Mouse (Mus musculus): ENCODE results near the gene Ephb2. TPM values are rescaled to one million over a fixed set of nuclear protein-coding genes. Genes with fewer than 3 reads are reported as not detected.

Gene Ephb2
- polyA plus RNA-seq, 1 experiment from 2014 or later: 19.6 TPM

GRCm38 (mm10) chr4:136847166-136847565 lies 11.4 kb upstream of the Ephb2 start:
- H3K9ac ChIP-seq (replicated peaks; ENCODE audit: low read depth, low read length): no peak overlapping the region
- WGBS: 58% methylated on average over 6 of the region's 6 CpGs
- no peak overlapping the region for H3K27ac ChIP-seq (ENCODE audit: low read depth, low read length)
- H3K27me3 ChIP-seq (ENCODE audit: control insufficient read depth, insufficient read depth, low read length): no peaks in the 10 kb centered on the region
- no peak for ATAC-seq (ENCODE audit: low read depth)
- no peaks in the 10 kb centered on the region for H3K36me3 ChIP-seq (ENCODE audit: control insufficient read depth, insufficient read depth, low read length)
- 0 out of 2 replicates have a peak, but pooled peaks cover 2% of the 10 kb centered on the region for H3K4me1 ChIP-seq (ENCODE audit: control insufficient read depth, insufficient read depth, low read length)
- H3K4me3 ChIP-seq (ENCODE audit: low read depth, low read length): no peak overlapping the region
- H3K9me3 ChIP-seq (ENCODE audit: control insufficient read depth, low read length): no peaks in the 10 kb centered on the region
- H3K4me2 ChIP-seq (ENCODE audit: low read depth, low read length): no peak overlapping the region

- Histone ChIP-seq H3K36me3 (ENCODE audit: control insufficient read depth, insufficient read depth, low read length) (no peaks in the 10 kb centered on the region), H3K4me3 (ENCODE audit: low read depth, low read length) (no peak overlapping the region), H3K9ac (replicated peaks; ENCODE audit: low read depth, low read length) (no peak overlapping the region), H3K4me2 (ENCODE audit: low read depth, low read length) (no peak overlapping the region), H3K27ac (ENCODE audit: low read depth, low read length) (no peak overlapping the region), H3K9me3 (ENCODE audit: control insufficient read depth, low read length) (no peaks in the 10 kb centered on the region), H3K27me3 (ENCODE audit: control insufficient read depth, insufficient read depth, low read length) (no peaks in the 10 kb centered on the region), H3K4me1 (ENCODE audit: control insufficient read depth, insufficient read depth, low read length) (0 out of 2 replicates have a peak, but pooled peaks cover 1% of the 10 kb centered on the region)
- no peak for ATAC-seq (ENCODE audit: low read depth)
- 85% methylated on average over 10 of the region's 10 CpGs for WGBS
Observed at GRCm38 (mm10) chr4:136842802-136843201, 7.0 kb upstream of the Ephb2 start.

DNA sequence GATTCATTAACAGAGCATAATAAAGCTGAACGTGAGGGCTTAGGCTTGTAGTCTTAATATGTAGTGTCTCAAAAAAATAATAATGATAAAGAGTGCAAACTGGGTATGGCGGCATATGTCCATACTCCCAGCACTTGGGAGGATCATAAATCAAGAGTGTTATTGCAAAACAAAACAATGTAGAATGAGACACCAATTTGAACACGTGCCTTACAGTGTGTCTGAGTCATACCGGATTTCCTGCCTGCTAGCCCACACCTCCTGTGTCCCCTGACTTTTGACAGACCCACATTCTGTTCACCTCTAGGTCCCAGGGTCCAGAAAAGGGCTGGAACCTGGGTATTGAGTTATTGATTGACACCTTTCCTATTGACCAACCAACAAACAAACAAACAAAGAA lies 6.2 kb upstream of the Ephb2 start:
- peaks cover 2% of the 10 kb centered on the region; the same call in 1 of the 2 replicates for H3K4me1 ChIP-seq (ENCODE audit: control insufficient read depth, insufficient read depth, low read length)
- H3K9ac ChIP-seq (replicated peaks; ENCODE audit: low read depth, low read length): no peak overlapping the region
- no peak overlapping the region for H3K4me3 ChIP-seq (ENCODE audit: low read depth, low read length)
- no peak overlapping the region for H3K27ac ChIP-seq (ENCODE audit: low read depth, low read length)
- no peaks in the 10 kb centered on the region for H3K9me3 ChIP-seq (ENCODE audit: control insufficient read depth, low read length)
- no peak overlapping the region for H3K4me2 ChIP-seq (ENCODE audit: low read depth, low read length)
- H3K27me3 ChIP-seq (ENCODE audit: control insufficient read depth, insufficient read depth, low read length): no peaks in the 10 kb centered on the region
- H3K36me3 ChIP-seq (ENCODE audit: control insufficient read depth, insufficient read depth, low read length): no peaks in the 10 kb centered on the region
- no peak for ATAC-seq (ENCODE audit: low read depth)
- WGBS: 84% methylated on average over 4 of the region's 4 CpGs

GRCm38 (mm10) chr4:136841056-136841455 lies 5.3 kb upstream of the Ephb2 start:
- Histone ChIP-seq H3K9ac (replicated peaks; ENCODE audit: low read depth, low read length) (no peak overlapping the region), H3K4me3 (ENCODE audit: low read depth, low read length) (no peak overlapping the region), H3K9me3 (ENCODE audit: control insufficient read depth, low read length) (no peaks in the 10 kb centered on the region), H3K4me1 (ENCODE audit: control insufficient read depth, insufficient read depth, low read length) (peaks cover 7% of the 10 kb centered on the region; the same call in 1 of the 2 replicates), H3K27ac (ENCODE audit: low read depth, low read length) (no peak overlapping the region), H3K36me3 (ENCODE audit: control insufficient read depth, insufficient read depth, low read length) (no peaks in the 10 kb centered on the region), H3K27me3 (ENCODE audit: control insufficient read depth, insufficient read depth, low read length) (no peaks in the 10 kb centered on the region), H3K4me2 (ENCODE audit: low read depth, low read length) (no peak overlapping the region)
- peak; percentile 50 for ATAC-seq (ENCODE audit: low read depth)
- 7% methylated on average over 5 of the region's 5 CpGs for WGBS

GRCm38 (mm10) chr4:136838462-136838861 lies 2.7 kb upstream of the Ephb2 start:
- no peak overlapping the region for H3K4me3 ChIP-seq (ENCODE audit: low read depth, low read length)
- no peak overlapping the region for H3K4me2 ChIP-seq (ENCODE audit: low read depth, low read length)
- WGBS: 38% methylated on average over 9 of the region's 9 CpGs
- no peak for ATAC-seq (ENCODE audit: low read depth)
- no peak overlapping the region for H3K9ac ChIP-seq (replicated peaks; ENCODE audit: low read depth, low read length)
- peaks cover 21% of the 10 kb centered on the region for H3K4me1 ChIP-seq (ENCODE audit: control insufficient read depth, insufficient read depth, low read length)
- H3K27me3 ChIP-seq (ENCODE audit: control insufficient read depth, insufficient read depth, low read length): no peaks in the 10 kb centered on the region; the same call in 1 of the 2 replicates
- H3K36me3 ChIP-seq (ENCODE audit: control insufficient read depth, insufficient read depth, low read length): no peaks in the 10 kb centered on the region
- no peaks in the 10 kb centered on the region for H3K9me3 ChIP-seq (ENCODE audit: control insufficient read depth, low read length)
- H3K27ac ChIP-seq (ENCODE audit: low read depth, low read length): no peak overlapping the region

- no peaks in the 10 kb centered on the region for H3K9me3 ChIP-seq (ENCODE audit: control insufficient read depth, low read length)
- ATAC-seq (ENCODE audit: low read depth): no peak
- no peak overlapping the region for H3K4me2 ChIP-seq (ENCODE audit: low read depth, low read length)
- no peaks in the 10 kb centered on the region for H3K36me3 ChIP-seq (ENCODE audit: control insufficient read depth, insufficient read depth, low read length)
- no peaks in the 10 kb centered on the region; the same call in 1 of the 2 replicates for H3K27me3 ChIP-seq (ENCODE audit: control insufficient read depth, insufficient read depth, low read length)
- no peak overlapping the region for H3K4me3 ChIP-seq (ENCODE audit: low read depth, low read length)
- WGBS: 70% methylated on average over 9 of the region's 9 CpGs
- H3K27ac ChIP-seq (ENCODE audit: low read depth, low read length): no peak overlapping the region
- peaks cover 25% of the 10 kb centered on the region for H3K4me1 ChIP-seq (ENCODE audit: control insufficient read depth, insufficient read depth, low read length)
- H3K9ac ChIP-seq (replicated peaks; ENCODE audit: low read depth, low read length): no peak overlapping the region
Observed at GRCm38 (mm10) chr4:136838026-136838425, 2.2 kb upstream of the Ephb2 start.

DNA sequence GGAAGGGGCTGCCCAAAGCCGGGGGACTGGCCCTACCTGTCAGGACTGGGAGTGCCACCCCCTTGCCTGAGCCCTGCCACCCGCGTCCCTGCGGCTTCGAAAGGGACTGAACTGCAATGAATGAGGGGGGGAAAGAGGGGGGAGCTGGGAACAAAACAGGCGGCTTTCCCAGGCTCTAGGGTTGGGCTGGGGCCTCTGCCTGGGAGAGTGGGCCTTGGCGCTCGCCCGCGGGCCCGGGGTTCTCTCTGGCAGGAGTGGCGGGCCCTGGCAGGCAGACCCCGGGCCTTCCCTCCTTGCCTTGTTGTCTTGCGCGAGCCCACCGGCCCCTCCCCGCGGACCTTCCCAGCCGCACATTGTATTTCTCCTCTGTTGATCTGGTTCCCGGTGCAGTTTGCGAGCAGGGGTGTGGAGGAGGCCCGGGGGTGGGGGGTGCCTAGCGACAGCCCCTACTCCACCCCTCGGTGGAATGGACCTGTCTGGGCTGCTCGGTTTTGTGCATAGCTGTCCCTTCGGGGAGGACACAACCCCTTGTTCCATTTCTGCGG lies 671 bp upstream of the Ephb2 start:
- WGBS: under 1% methylated on average over 16 of the region's 27 CpGs
- Histone ChIP-seq H3K9me3 (ENCODE audit: control insufficient read depth, low read length) (no peaks in the 10 kb centered on the region), H3K9ac (replicated peaks; ENCODE audit: low read depth, low read length) (peak overlapping the region; percentile 95), H3K4me2 (ENCODE audit: low read depth, low read length) (peak overlapping the region; percentile 95), H3K36me3 (ENCODE audit: control insufficient read depth, insufficient read depth, low read length) (no peaks in the 10 kb centered on the region), H3K4me3 (ENCODE audit: low read depth, low read length) (peak overlapping the region; percentile 91), H3K27ac (ENCODE audit: low read depth, low read length) (peak overlapping the region; percentile 99), H3K4me1 (ENCODE audit: control insufficient read depth, insufficient read depth, low read length) (peaks cover 35% of the 10 kb centered on the region), H3K27me3 (ENCODE audit: control insufficient read depth, insufficient read depth, low read length) (no peaks in the 10 kb centered on the region; the same call in 1 of the 2 replicates)
- peak; percentile 70 for ATAC-seq (ENCODE audit: low read depth)

- H3K36me3 ChIP-seq (ENCODE audit: control insufficient read depth, insufficient read depth, low read length): no peaks in the 10 kb centered on the region
- no peaks in the 10 kb centered on the region for H3K9me3 ChIP-seq (ENCODE audit: control insufficient read depth, low read length)
- peak overlapping the region; percentile 91 for H3K4me3 ChIP-seq (ENCODE audit: low read depth, low read length)
- H3K4me2 ChIP-seq (ENCODE audit: low read depth, low read length): peak overlapping the region; percentile 95
- H3K27ac ChIP-seq (ENCODE audit: low read depth, low read length): peak overlapping the region; percentile 99
- peak overlapping the region; percentile 95 for H3K9ac ChIP-seq (replicated peaks; ENCODE audit: low read depth, low read length)
- peak; percentile 22; the same call in 1 of the 2 replicates for ATAC-seq (ENCODE audit: low read depth)
- H3K4me1 ChIP-seq (ENCODE audit: control insufficient read depth, insufficient read depth, low read length): peaks cover 42% of the 10 kb centered on the region
- no peaks in the 10 kb centered on the region; the same call in 1 of the 2 replicates for H3K27me3 ChIP-seq (ENCODE audit: control insufficient read depth, insufficient read depth, low read length)
- under 1% methylated on average over 63 of the region's 76 CpGs for WGBS
Observed at GRCm38 (mm10) chr4:136834815-136835620, 770 bp downstream of the Ephb2 start.

- H3K4me2 ChIP-seq (ENCODE audit: low read depth, low read length): peak overlapping the region; percentile 95
- peak overlapping the region; percentile 95 for H3K9ac ChIP-seq (replicated peaks; ENCODE audit: low read depth, low read length)
- WGBS: 9% methylated on average over 12 of the region's 12 CpGs
- no peaks in the 10 kb centered on the region for H3K36me3 ChIP-seq (ENCODE audit: control insufficient read depth, insufficient read depth, low read length)
- no peaks in the 10 kb centered on the region; the same call in 1 of the 2 replicates for H3K27me3 ChIP-seq (ENCODE audit: control insufficient read depth, insufficient read depth, low read length)
- H3K4me3 ChIP-seq (ENCODE audit: low read depth, low read length): peak overlapping the region; percentile 91
- no peaks in the 10 kb centered on the region for H3K9me3 ChIP-seq (ENCODE audit: control insufficient read depth, low read length)
- no peak overlapping the region for H3K27ac ChIP-seq (ENCODE audit: low read depth, low read length)
- no peak for ATAC-seq (ENCODE audit: low read depth)
- H3K4me1 ChIP-seq (ENCODE audit: control insufficient read depth, insufficient read depth, low read length): peaks cover 48% of the 10 kb centered on the region
Observed at GRCm38 (mm10) chr4:136834439-136834814, 1.4 kb downstream of the Ephb2 start.

Data from neural tube, embryonic 14.5 days (tissue).